Mouse (Mus musculus) erythroid progenitor cell, adult 5-6 weeks (primary cell): ENCODE measurements around the gene Ppp1r13l. TPM values are rescaled to one million over a fixed set of nuclear protein-coding genes. Genes with fewer than 3 reads are reported as not detected.

Experiments
- ATAC-seq: replicated peaks from 2 replicates; pipeline ENCODE4 v1.8.0; 2016; ENCODE audit warnings: moderate number of reproducible peaks, mild to moderate bottlenecking, moderate TSS enrichment, inconsistent platforms; ENCODE audit not compliant: poor library complexity, low FRiP score, severe bottlenecking
- total RNA-seq, 2 experiments: library from RNA; stranded (forward) in 1 of 2; stranded (reverse) in 1 of 2; fragments of 150-400 nt in 1 of 2; fragments of 186-747, 209-891 nt in 1 of 2; gene quantifications; 2 replicates each; pipeline versions ENCODE4 v1.2.3 to v1.2.4; 2015 to 2017; ENCODE audit warnings: low replicate concordance in 2 of 2

The Ppp1r13l gene
- total RNA-seq (2015; ENCODE audit: low replicate concordance) (not detected in 2 replicates), total RNA-seq (2017; ENCODE audit: low replicate concordance) (0.64 and 1.7 TPM in 2 replicates)

DNA sequence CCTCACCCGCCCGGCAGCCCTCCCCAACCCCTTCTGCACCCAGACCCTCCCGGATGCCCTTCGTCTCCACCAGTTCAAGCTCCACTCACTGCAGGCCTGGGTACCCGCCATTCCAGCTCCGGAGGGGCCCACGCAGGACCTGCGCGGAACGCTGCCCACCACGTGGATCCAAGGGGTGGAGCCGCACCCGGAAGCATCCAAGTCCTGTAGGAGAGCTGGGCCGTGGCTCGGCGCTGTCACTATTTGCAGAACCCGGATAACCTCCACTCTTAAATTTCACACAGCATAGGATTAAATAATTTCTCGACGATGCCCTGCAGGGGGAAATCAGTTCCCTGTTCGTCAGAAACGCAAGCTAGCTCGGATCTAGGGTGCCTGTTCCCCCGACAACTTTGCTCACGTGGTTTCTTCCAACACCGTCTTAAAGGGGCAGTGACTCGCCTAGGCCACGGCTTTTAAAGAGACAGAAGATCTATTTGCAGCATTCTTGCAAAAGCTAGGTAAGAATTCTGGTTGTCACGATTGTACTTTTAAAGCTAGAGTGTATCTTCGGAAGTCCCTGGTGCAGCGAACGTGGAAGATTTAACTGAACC is at the start of gene Ppp1r13l, which contains the start of gene Cd3eap:
Ppp1r13l (plus strand) TSS at position 451 of the 593 bp plus-strand sequence.
Cd3eap (minus strand) TSS at position 185 of the 593 bp plus-strand sequence.
- ATAC-seq, result peak; percentile 72

DNA sequence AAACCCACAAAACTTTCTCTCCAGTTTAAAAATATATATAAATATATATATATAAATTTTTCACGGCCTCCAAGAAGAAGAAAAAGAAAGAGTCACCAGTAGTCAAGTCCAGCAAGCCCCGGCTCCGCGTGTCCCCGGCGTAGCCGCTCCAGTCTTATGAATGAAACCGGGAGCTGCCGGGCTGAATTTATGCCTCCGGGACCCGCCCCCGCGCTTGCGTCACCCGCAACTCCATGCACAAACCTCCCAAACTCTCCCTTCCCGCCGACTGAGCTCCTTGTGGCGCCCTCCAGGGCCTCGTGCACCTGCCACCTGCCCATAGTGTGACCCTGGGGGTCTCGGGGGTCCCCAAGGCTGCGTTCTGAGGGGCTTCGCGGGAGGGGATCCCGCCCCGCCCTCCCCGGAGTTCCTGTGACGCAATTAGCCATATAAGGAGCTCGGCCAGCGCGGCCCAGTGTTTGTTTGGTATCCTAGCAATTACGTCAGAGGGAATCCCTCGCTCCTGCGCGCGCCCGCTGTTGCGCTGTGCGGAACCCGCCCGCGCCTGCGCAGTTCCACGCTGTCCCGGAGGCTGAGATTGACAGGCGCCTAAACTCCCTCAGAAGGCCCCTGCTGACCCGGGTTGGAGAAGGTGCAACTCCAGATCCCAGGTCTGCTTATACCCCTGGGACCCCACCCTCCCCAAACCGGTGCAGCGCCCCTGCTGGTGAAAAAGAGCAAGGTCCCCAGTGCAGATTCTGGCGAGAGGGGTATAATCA is 49.5 kb upstream of the Ppp1r13l start, which contains the start of gene Fosb:
Fosb (minus strand) TSS at position 168 of the 758 bp plus-strand sequence.
- peak; percentile 79 for ATAC-seq

DNA sequence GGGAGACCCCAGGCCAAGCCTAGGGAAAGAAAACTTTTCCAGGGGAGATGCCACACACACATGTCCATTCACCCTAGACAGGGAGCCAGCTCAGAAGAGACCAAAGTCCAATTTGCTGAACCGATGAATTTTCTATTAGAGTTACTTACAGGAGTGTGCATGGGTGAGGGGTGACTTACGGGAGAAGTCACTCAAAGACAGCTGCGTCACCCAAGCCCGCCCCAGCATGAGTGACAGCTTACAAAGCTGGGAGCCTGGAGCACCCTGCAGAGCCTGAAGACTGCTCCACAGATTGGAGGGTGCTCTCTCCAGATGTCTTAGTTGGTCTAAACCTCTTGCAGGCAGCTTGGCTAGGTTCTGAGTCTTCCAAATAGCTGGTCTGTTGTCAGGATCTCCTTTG is 47.6 kb upstream of the Ppp1r13l start:
- no peak for ATAC-seq

DNA sequence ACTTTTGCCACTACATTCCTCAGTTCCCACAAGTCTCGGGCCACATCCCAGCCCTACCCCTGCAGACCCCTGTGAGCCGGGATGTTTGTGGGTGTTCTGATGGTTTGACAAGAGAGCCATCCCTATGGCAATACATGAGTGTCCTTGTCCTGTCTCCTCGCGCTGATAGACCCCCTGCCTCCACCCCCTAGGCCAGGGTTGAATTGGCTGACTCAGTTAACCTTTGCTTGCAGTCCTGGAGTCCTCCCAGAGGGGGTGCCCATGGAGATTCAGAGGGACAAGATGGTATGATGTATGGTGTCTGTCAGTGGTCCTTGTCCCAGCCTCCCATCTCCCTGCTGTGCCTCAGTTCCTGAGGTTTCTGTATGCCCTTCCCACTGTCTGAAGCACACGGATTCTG is 45.5 kb upstream of the Ppp1r13l start:
- ATAC-seq, result no peak

DNA sequence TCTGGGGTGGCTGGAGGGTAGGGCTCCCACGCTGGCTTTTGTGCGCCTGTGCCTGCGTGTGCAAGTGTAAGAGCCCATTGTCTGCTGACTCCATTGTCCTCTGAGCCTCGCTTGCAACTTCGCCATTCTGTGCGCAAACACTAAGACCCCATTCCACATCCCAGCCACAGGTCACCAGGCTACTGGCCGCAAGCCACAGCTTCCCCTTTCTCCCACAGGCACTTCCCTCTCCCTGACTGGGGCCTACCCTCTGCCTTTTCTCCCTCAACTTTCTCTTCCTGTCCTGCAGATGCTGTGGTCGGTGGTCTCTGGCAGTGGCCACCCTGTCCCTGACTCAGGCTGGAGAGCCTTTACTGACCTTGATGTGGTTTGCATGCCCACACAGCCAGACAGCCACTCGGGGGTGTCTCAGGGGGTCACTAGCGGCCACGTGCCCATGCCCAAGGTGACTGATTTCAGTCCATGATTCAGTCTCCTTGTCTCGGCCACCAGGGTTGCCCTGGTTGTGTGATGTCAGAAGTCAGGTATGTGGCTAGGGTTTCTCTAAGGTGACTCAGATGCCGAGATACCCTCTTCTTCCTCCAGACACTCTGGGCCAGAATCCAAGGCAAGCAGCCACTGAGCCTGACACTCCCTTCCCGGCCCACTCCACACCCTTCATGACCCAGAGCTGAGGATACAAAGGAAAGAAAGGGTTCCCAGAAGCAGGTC is 42.9 kb upstream of the Ppp1r13l start:
- ATAC-seq, result no peak

DNA sequence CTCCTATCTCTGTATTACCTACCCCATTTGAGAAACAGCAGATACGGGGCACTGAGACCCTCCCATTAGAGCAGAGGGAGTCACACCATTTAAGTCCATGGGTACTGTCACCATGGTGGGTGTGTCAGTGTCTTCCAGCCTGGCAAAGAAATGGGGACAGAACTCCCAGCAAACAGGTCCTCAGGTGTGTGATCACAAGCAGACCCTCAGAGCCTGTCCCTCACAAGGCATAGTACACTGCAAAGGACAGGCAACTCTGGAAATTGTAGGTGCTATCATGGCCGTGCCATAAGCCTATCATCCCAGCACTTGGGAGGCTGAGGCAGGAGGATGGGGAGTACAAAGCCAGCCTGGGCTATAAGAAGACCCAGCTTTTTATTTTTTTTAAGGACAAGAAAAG is 41.3 kb upstream of the Ppp1r13l start:
- no peak for ATAC-seq

DNA sequence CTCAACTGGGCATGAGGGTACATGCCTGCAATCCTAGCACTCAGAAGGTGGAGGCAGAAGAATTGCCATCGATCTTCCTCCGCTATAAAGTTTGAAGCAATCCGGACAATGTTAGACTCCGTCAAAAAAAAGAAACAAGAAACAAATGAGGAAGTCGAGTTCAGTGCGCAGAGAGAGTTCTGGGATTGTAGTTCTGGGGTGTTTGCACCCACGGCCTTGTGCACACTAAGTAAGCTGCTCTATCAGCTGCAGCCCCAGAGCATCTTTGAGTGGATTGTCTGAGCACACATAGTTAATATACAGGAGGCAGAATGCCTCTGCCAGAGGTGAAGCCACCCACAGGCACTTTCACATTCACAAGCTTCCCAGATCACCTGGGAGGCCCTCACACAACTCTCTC is 40.9 kb upstream of the Ppp1r13l start:
- no peak for ATAC-seq

DNA sequence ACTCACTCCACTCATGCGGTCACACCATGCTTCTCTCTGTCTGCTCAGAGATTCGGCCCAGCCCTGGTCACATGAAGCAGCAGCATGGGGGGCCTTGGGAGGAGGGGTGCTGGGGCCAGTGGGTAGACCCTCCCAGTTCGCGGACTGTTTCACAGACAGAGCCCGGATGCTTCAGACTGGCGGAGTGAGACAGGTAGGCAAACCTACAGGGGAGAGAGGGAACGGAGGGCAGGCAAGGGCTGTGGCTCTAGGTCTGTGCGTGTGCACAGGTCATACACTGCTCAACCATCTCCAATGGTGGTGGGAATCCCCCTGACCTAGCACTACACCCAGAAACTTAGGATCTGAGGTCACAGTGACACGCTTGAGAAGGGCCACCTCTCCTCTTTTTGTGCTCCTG is 40.1 kb upstream of the Ppp1r13l start:
- no peak for ATAC-seq

DNA sequence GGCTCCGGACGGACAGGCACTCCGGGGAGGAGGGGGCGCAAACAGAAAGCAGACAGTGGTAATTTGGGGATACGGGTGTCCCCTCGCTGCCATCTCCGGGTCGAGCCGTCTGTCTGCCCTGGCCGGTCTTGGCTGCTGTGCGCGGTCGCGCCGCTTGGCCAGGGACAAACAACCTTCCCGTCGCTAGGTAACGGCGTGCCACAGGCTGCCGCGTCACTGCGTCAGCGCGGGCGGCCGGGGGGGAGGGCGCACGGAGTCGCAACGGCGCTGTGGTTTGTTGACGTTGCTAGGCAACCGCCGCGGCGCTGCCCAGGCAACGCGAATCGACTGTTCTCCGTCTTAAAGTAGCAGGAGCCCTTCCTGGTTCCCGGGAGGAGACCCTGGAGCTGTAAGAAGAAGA is 39.6 kb upstream of the Ppp1r13l start:
- peak; percentile 72 for ATAC-seq

DNA sequence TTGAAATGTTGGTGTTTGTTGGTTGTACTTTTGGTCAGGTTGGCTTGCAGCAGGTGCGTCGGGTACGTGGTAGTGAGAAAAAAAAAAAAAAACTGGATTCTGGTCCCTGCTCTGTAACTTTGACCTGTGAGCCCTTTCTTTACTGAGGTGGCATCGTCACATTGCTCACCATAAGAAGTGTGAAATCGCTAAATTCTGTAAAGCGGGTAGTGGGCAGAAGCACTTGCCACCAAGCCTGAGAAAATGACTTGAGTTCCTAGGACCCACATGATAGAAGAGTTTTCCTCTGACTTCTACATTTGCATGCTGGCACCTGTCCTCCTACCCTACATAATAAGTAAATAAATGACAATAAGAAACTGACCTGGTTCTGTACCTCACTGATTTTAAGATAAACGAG is 38.9 kb upstream of the Ppp1r13l start:
- ATAC-seq, result no peak

DNA sequence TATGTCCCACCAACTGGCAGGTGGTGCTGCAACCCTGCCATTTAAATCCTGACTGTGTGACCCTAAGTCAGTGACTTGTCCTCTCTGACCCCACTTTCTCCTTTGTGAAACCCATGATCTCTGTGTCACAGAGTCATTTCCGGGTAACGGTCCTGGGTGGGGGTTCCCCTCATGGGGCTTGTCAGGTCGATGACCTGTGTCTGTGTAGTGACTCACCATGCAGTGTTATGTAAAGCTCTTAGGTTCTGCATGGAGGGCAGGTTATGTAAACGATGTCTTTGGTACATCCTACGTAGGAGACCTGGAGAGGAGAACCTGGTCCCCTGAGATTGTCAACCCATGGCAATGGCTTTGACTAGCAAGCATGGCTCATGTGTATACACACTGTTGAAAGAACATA is 38.1 kb upstream of the Ppp1r13l start:
- no peak for ATAC-seq

DNA sequence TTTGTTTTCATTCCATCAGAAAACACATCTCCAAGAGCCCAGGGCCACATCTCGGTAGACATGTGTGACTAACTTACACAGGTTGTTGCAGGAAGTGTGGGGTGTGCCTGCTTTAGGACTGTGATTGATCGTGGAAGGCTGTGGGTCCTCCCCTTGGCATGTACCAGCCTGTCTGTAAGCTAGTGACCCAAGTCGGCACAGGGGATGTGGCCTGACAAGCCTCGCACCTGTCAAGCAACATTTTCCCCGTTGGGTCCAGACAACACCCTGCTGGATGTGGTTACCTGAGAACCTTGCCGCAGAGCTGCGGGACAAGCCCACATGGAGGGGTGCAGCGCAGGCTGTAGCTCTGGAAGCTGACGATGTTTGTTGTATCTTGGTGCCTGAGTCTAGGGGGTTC is 37.1 kb upstream of the Ppp1r13l start:
- ATAC-seq, result no peak

DNA sequence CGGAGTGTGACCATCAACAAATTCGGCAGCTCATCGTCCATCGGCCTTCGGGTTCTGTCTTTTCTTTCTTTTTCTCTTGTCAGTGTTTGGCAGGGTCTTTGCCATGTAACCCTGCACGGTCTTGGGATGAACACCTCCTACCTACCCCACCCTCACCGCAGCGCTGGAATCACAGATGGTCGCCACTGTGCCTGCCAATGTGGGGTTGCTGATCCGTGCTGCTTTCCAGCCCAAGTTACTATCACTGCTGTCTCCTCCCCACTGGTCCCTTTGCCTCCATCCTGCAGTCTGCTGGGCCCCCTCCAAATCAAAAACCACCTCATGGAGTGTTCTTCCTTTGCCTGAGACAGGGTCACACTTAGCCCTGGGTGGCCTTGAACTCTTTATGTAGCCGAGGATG is 35.3 kb upstream of the Ppp1r13l start:
- no peak for ATAC-seq

DNA sequence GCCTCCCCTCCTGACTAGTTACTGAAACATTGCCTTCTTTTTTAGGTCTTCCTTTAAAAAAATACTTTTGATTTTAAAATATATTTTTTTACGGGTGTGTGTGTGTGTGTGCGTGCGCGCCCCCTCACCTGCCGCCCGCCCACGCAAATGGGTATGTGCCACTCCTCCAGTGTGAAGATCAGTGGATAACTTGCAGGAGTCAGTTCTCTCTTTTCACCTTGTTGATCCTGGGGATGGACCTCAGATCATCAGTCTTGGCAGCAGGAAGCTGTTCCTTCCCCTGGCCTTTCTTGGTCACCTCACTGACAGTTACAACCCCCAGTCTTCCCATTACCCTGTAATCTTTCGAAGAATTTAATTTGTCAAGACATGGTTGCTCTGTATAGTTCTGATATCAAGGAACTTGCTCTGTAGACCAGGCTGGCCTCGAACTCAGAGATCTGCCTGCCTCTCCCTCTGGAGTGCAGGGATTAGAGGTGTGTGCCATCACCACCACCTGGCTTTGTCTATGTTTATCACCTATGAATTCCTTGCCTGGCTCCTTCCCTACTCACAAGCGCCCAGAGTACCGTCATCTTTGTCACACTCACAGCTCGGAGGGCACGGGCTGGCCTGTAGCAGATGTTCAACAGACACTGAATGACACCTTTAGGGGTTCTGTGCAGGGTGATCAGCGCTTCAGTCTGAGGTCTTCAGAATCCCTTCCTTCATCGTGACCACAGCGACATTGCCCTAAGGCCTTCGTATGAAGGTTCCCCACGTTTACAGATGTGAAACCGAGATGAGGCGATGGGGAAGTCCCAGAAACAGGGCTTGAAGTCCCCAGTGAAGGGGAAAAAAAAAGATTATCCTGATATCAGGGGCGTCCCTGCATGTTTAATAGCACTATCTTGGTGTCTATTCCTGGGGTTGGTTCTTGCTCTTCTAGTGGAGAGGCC is 34.0 kb upstream of the Ppp1r13l start:
- ATAC-seq, result no peak

DNA sequence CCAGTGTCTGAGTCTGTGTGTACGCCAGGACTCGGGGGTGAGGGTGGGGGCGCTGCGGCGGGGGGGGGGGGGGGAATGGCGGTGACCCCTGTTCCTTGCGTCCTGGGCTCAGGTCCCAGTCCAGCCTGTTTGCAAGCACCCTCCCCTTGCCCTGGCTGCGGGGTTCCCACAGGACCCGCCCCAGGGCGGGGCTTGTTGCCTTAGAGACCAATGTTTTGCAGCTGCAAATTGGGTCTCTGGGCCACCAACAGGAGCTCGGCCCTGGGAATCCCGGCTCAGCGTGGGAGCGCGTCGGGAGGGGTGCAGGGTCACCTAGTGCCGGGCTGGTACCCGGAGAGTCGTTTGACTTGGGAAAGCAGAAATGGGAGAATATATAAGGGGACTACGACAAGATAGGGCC is 33.2 kb upstream of the Ppp1r13l start:
- peak; percentile 58 for ATAC-seq

DNA sequence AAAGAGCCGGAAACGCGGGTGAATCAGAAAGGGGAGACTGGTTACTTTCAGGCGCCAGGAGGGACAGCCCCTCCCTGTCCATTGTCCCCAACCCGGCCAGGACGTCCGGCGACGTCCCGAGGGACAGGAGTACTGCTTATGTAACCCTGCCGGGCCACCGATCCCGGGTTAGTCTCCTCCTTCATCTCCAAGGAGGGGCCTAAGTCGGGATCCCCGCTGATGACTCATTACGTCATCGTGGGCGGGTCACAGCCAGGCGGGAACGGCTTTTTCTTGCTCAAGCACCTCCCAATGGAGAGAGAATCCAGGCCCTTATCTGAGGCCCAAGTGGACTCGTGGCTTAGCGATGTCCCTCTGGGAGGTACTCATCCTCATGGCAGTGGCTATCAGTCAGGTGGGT is 32.4 kb upstream of the Ppp1r13l start:
- ATAC-seq, result peak; percentile 87

DNA sequence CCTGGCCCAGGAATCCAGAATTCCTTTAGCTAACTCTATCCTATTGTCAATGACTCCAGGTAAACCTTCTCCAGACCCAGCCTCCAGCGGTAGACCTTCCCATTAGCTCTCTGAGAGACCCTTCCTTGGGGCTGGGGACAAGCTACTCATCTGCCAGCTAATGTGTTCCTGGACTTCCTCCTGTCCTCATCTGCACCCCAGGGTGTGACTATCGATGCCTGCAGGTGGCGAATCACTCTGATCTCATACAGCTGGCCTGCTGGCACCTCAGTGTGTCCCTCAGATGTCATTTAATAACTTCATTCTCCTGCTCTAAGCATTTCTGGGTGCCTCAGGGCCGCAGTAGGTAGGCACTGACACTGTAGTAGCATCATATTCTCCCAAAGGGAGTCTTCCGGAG is 31.8 kb upstream of the Ppp1r13l start:
- ATAC-seq, result no peak

DNA sequence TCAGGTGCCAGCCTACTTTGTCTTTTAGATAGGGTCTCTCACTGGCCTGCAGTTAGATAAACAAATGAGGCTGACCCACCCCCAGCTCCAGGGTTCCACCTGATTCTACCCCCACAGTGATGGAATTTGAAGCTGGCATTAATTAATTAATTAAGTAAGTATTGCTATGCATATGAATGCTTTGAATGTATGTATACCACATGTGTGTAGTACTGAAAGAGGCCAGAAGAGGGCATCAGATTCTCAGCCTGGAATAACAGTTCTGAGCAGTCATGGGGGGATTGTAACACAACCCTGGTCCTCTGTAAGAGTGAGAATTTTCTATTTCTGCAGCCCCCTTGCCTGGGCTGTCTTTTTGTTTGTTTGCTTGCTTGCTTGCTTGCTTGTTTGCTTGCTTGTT is 31.1 kb upstream of the Ppp1r13l start:
- no peak for ATAC-seq

DNA sequence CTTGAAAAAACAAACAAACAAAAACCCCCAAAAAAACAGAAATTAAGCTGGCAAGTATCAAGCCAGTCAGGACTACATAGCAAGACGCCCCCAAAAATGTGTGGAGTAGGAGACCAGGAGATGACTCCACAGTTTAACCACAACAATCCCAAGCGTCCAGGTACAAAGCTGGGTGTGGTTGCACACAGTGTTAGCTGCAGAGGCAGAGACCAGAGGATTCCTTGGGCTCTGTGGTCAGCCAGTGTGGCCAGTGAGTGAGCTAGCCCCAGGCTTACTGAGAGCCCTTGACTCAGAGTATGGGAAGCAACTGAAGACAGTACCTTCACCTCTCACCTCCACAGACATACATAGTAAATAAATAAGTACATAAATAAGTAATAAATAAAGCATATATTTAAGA is 27.6 kb upstream of the Ppp1r13l start:
- ATAC-seq, result no peak
